Mouse (Mus musculus): ENCODE data around the gene Hspb9. TPM values are rescaled to one million over a fixed set of nuclear protein-coding genes. Genes with fewer than 3 reads are reported as not detected.
A peak's percentile ranks its signal among the peaks of the same experiment; 100 is the strongest.

Hspb9 gene
- polyA plus RNA-seq, 1 experiment from 2014 or later = not detected

GRCm38 (mm10) chr11:100720345-100720744 is 6.7 kb downstream of the Hspb9 start:
- ATAC-seq (ENCODE audit: insufficient number of reproducible peaks, insufficient read depth, low FRiP score, low TSS enrichment) = no peak
- H3K9me3 ChIP-seq = no peaks in the 10 kb centered on the region
- peaks cover 45% of the 10 kb centered on the region for H3K36me3 ChIP-seq
- no peak overlapping the region for H3K9ac ChIP-seq
- H3K4me2 ChIP-seq (replicated peaks) = no peak overlapping the region
- H3K4me1 ChIP-seq = peaks cover 11% of the 10 kb centered on the region
- H3K27me3 ChIP-seq = no peaks in the 10 kb centered on the region
- H3K27ac ChIP-seq = 0 out of 2 replicates have a peak overlapping the region, but pooled peaks have one; percentile 52
- 82% methylated on average over 5 of the region's 5 CpGs for WGBS
- H3K4me3 ChIP-seq = no peak overlapping the region

- no peak for ATAC-seq (ENCODE audit: insufficient number of reproducible peaks, insufficient read depth, low FRiP score, low TSS enrichment)
- H3K27ac ChIP-seq = no peak overlapping the region
- no peaks in the 10 kb centered on the region for H3K27me3 ChIP-seq
- no peaks in the 10 kb centered on the region for H3K9me3 ChIP-seq
- peaks cover 36% of the 10 kb centered on the region for H3K36me3 ChIP-seq
- no peak overlapping the region for H3K4me3 ChIP-seq
- H3K9ac ChIP-seq = no peak overlapping the region; the same call in 1 of the 2 replicates
- peaks cover 13% of the 10 kb centered on the region for H3K4me1 ChIP-seq
- H3K4me2 ChIP-seq (replicated peaks) = no peak overlapping the region
- WGBS = 72% methylated on average over 4 of the region's 4 CpGs
Observed at GRCm38 (mm10) chr11:100721254-100721653, 7.6 kb downstream of the Hspb9 start.

DNA sequence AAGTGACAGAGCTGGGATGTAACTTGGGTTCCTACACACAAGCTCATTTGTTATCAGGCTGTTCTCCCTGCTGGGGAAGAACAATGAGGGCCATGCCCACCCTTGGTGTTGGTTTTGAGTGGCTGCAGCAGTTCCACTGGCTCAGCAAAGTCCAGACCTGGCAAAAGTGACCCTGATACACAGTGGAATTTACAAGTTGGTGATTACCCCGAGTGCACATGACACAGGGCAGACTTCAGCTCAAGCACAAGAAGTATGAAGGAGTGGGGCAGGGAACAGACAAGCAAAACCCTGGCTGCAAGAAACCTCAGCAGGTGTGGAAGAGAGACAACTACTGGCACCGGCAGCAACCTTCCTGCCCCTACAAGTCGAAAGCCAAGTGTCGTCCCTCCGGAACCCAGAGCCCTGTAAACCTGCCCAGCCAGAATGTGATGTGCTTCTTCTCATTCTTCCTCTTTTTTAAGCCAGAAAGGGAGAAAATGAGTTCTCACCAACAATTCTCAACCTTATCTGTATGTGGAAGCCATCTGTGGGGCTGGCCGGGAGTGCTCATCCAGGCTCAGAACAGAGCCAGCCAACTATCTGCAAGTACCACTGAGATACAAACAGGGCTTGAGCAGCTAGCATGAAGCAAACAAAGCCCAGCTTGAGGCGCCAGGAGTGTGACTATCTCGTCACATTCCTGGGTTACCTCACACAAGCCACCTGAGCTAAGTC is 8.3 kb downstream of the Hspb9 start:
- H3K4me1 ChIP-seq = peaks cover 13% of the 10 kb centered on the region
- WGBS = 75% methylated on average over 8 of the region's 8 CpGs
- no peak for ATAC-seq (ENCODE audit: insufficient number of reproducible peaks, insufficient read depth, low FRiP score, low TSS enrichment)
- no peak overlapping the region for H3K4me2 ChIP-seq (replicated peaks)
- H3K9ac ChIP-seq = no peak overlapping the region
- H3K27ac ChIP-seq = no peak overlapping the region
- peaks cover 30% of the 10 kb centered on the region for H3K36me3 ChIP-seq
- no peaks in the 10 kb centered on the region for H3K27me3 ChIP-seq
- no peaks in the 10 kb centered on the region for H3K9me3 ChIP-seq
- no peak overlapping the region for H3K4me3 ChIP-seq

DNA sequence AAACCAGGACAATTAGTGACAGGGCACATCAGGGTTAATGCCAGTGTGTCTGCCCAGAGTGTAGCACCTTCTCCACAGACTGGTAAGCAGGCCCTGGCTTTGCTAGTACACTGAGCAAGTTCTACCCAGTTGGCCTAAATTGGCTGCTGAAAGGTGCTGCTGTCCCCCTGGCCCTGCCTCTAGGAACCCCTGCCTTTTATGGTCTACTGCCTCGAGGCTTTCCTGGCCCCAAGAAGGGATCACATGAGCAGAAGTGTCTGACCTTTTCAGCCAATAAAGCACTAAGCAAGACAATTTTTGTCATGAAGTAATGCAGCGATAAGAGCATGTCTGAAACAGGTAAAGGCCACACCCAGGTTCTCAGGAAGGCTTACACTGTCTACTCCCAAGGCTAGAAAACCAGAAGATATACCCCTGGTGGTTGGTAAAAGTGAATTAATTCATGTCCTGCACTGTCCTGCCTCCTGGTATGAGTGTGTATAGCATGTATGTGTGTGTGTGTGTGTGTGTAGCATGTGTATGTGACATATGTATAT is 8.9 kb downstream of the Hspb9 start:
- Histone ChIP-seq H3K4me3 (no peak overlapping the region), H3K27me3 (no peaks in the 10 kb centered on the region), H3K4me1 (peaks cover 13% of the 10 kb centered on the region), H3K9ac (no peak overlapping the region), H3K27ac (no peak overlapping the region), H3K9me3 (no peaks in the 10 kb centered on the region), H3K36me3 (peaks cover 24% of the 10 kb centered on the region), H3K4me2 (replicated peaks) (no peak overlapping the region)
- no peak for ATAC-seq (ENCODE audit: insufficient number of reproducible peaks, insufficient read depth, low FRiP score, low TSS enrichment)
- WGBS = 61% methylated on average over 2 of the region's 2 CpGs

- H3K4me2 ChIP-seq (replicated peaks) = no peak overlapping the region
- H3K9me3 ChIP-seq = no peaks in the 10 kb centered on the region
- no peak overlapping the region for H3K4me3 ChIP-seq
- no peaks in the 10 kb centered on the region for H3K27me3 ChIP-seq
- H3K9ac ChIP-seq = no peak overlapping the region
- ATAC-seq (ENCODE audit: insufficient number of reproducible peaks, insufficient read depth, low FRiP score, low TSS enrichment) = no peak
- H3K4me1 ChIP-seq = peaks cover 13% of the 10 kb centered on the region
- peaks cover 16% of the 10 kb centered on the region; the same call in 1 of the 2 replicates for H3K36me3 ChIP-seq
- 24% methylated on average over 5 of the region's 5 CpGs for WGBS
- H3K27ac ChIP-seq = 0 out of 2 replicates have a peak overlapping the region, but pooled peaks have one; percentile 46
Observed at GRCm38 (mm10) chr11:100724919-100725512, 11.4 kb downstream of the Hspb9 start.

DNA sequence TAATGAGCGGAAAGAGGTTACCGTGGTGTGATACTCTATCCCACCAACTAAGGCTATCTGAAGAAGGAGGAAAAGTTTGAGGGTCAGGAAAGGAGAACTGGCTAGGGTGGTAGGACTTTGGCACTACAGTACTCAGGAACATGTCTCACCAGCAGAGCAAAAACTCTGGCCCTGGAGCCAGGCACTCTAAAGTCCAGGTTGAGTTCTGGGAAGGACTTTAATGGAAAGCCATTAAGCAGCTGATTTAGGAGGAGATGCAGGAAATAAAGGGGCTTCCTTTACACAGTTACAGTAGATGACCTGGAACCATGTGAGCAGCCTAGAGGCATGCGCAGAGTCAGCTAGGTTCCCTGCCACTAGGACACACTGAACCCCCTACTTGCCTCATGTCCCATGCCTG is 13.6 kb downstream of the Hspb9 start:
- H3K4me1 ChIP-seq = peaks cover 13% of the 10 kb centered on the region
- 86% methylated on average over 3 of the region's 3 CpGs for WGBS
- no peak for ATAC-seq (ENCODE audit: insufficient number of reproducible peaks, insufficient read depth, low FRiP score, low TSS enrichment)
- H3K4me2 ChIP-seq (replicated peaks) = no peak overlapping the region
- H3K27ac ChIP-seq = no peak overlapping the region
- peaks cover 16% of the 10 kb centered on the region; the same call in 1 of the 2 replicates for H3K36me3 ChIP-seq
- H3K4me3 ChIP-seq = no peak overlapping the region
- H3K9ac ChIP-seq = no peak overlapping the region
- H3K9me3 ChIP-seq = no peaks in the 10 kb centered on the region
- no peaks in the 10 kb centered on the region for H3K27me3 ChIP-seq

- no peaks in the 10 kb centered on the region for H3K9me3 ChIP-seq
- peaks cover 13% of the 10 kb centered on the region for H3K4me1 ChIP-seq
- ATAC-seq (ENCODE audit: insufficient number of reproducible peaks, insufficient read depth, low FRiP score, low TSS enrichment) = no peak
- no peak overlapping the region for H3K4me3 ChIP-seq
- H3K4me2 ChIP-seq (replicated peaks) = no peak overlapping the region
- no peaks in the 10 kb centered on the region for H3K27me3 ChIP-seq
- H3K9ac ChIP-seq = no peak overlapping the region
- no peak overlapping the region for H3K27ac ChIP-seq
- peaks cover 16% of the 10 kb centered on the region for H3K36me3 ChIP-seq
- WGBS = 80% methylated on average over 6 of the region's 6 CpGs
Observed at GRCm38 (mm10) chr11:100728601-100729000, 15.0 kb downstream of the Hspb9 start.

DNA sequence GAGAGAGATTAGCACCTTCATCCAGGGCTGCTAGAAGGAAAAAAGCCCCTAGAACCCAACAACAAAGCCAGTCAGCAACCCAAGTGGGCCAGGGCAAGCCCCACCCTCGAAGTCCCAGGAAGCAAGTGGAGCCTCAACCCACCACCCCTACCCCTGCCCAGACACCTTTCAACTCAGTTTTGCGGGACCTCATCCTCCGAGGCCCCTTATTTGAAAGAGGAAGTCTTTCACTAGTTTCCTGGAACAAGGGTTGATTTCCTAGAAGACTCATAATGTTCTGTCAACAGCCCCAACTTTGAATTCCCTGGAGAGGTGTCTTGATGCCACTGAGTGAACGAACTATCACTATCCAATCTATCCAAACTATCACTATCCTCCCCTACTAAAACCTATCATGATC is 16.3 kb downstream of the Hspb9 start:
- Histone ChIP-seq H3K4me2 (replicated peaks) (no peak overlapping the region), H3K9me3 (no peaks in the 10 kb centered on the region), H3K4me1 (peaks cover 5% of the 10 kb centered on the region), H3K36me3 (peaks cover 16% of the 10 kb centered on the region), H3K9ac (no peak overlapping the region), H3K4me3 (no peak overlapping the region), H3K27ac (no peak overlapping the region), H3K27me3 (no peaks in the 10 kb centered on the region)
- WGBS = 92% methylated on average over 4 of the region's 4 CpGs
- ATAC-seq (ENCODE audit: insufficient number of reproducible peaks, insufficient read depth, low FRiP score, low TSS enrichment) = no peak

- no peaks in the 10 kb centered on the region for H3K4me1 ChIP-seq
- H3K4me2 ChIP-seq (replicated peaks) = no peak overlapping the region
- no peak overlapping the region for H3K4me3 ChIP-seq
- H3K9me3 ChIP-seq = no peaks in the 10 kb centered on the region
- peaks cover 16% of the 10 kb centered on the region for H3K36me3 ChIP-seq
- WGBS = 80% methylated on average over 6 of the region's 6 CpGs
- ATAC-seq (ENCODE audit: insufficient number of reproducible peaks, insufficient read depth, low FRiP score, low TSS enrichment) = no peak
- H3K27ac ChIP-seq = no peak overlapping the region
- no peaks in the 10 kb centered on the region for H3K27me3 ChIP-seq
- no peak overlapping the region for H3K9ac ChIP-seq
Observed at GRCm38 (mm10) chr11:100730477-100731205, 17.0 kb downstream of the Hspb9 start.

DNA sequence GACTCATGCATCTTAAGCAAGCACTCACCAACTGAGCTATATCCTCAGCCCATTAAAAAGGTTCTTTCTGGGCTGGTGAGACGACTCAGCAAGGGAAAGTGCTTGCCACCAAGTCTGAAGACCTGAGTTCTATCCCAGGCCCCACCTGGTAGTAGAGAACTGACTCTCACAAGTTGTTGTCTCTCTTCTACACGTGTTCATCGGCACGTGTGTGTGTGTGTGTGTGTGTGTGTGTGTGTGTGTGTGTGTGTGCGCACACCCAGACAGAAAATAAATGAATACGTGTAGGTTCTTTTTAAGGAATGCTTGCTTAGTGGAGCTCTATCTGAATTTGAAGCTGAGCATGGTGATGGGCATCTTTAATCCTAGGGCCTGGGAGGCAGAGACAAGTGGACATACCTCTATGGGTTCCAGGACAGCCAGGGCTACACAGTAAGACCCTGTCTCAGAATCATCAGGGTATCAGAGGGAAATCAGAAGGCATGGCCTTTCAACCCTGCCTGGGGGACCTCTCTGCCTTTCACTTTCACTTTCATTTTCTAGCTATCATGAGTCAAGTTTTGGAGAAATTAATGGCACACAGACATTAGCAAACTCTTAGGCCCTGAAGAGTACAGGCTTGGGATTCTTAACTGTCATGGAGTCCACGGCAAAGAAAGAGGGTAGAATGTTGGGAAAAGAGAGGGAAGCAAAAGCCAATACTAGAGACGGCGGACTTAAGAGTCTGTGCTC is 21.6 kb downstream of the Hspb9 start:
- peaks cover 14% of the 10 kb centered on the region for H3K4me1 ChIP-seq
- 88% methylated on average over 9 of the region's 9 CpGs for WGBS
- H3K4me3 ChIP-seq = no peak overlapping the region
- no peak overlapping the region for H3K9ac ChIP-seq
- H3K27ac ChIP-seq = no peak overlapping the region
- no peak overlapping the region for H3K4me2 ChIP-seq (replicated peaks)
- H3K27me3 ChIP-seq = no peaks in the 10 kb centered on the region
- no peak for ATAC-seq (ENCODE audit: insufficient number of reproducible peaks, insufficient read depth, low FRiP score, low TSS enrichment)
- H3K36me3 ChIP-seq = no peaks in the 10 kb centered on the region; the same call in 1 of the 2 replicates
- H3K9me3 ChIP-seq = no peaks in the 10 kb centered on the region

All from embryonic facial prominence, embryonic 12.5 days (tissue).